Mouse (Mus musculus): ENCODE results near the gene Ablim2.

DNA sequence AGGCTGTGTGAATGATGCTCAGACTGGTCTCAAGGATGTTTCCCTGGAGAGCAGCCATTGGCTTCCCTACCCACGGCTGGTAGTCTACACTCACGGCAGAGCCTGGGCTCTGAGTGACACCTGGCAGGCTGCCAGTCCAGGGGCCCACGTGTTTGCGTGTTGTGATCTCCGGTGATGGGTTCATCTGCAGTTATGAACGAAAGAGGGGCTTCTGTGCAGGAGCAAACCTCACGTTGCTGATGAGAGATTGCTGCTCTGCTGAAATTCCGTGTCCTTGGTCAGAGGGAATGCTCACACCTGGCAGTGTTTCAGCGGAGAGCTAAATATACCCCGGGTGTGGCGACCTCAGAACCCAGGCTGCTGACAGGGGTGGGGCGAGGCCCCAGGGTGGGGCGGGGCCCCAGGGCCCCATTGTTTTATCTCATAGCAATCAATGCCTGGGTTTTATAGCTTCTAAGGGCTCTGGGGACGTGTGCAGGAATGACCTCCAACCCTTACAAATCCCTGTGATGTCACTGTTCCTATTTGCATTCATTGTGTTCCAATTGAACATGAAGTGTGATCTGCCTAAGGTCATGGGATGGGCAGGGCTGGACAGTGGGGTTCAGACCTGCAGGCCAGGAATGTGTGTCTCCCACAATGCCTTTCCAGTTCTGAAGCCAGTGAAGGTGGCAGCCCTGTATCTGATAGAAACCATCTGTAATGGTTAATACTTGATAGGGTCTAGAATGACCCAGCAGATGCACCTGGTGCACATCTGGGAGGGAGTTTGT is 13.4 kb downstream of the Ablim2 start:
- no peak for TF ChIP-seq CTCF (IDR thresholded peaks at IDR 0.05; ENCODE audit: borderline replicate concordance, extremely low read depth, insufficient read depth, insufficient read length)
- no peak for TF ChIP-seq POLR2A (IDR thresholded peaks at IDR 0.05; ENCODE audit: borderline replicate concordance, extremely low read depth, insufficient read depth, insufficient read length, poor library complexity, severe bottlenecking)

Data from brain, embryonic 14.5 days (tissue).